Mouse (Mus musculus) small intestine, adult 2 months (tissue): ENCODE results near the gene Trim31. TPM values are rescaled to one million over a fixed set of nuclear protein-coding genes. Genes with fewer than 3 reads are reported as not detected.
"Not testable (repeated sequence)": the region's sequence is repeated elsewhere in the genome, so short reads cannot be mapped to it uniquely, and the experiment has no call there.

ENCODE experiments used
- H3K27ac ChIP-seq: fragments of 200-500 bp; 2 replicates; pipeline ENCODE4 v1.5.1; 2012; ENCODE audit warnings: low read depth, low read length, control low read depth, inconsistent platforms; ENCODE audit not compliant: insufficient read depth
- H3K27me3 ChIP-seq: fragments of 200-500 bp; 2 replicates; pipeline ENCODE4 v1.6.1; 2012; ENCODE audit warnings: mild to moderate bottlenecking, moderate library complexity, low read length, inconsistent platforms; ENCODE audit not compliant: control insufficient read depth, insufficient read depth
- H3K36me3 ChIP-seq: fragments of 200-500 bp; 2 replicates; pipeline ENCODE4 v1.6.1; 2012; ENCODE audit warnings: mild to moderate bottlenecking, low read length, control low read depth, inconsistent platforms; ENCODE audit not compliant: control insufficient read depth, insufficient read depth
- H3K4me1 ChIP-seq: fragments of 200-500 bp; 2 replicates; pipeline ENCODE4 v1.6.1; 2012; ENCODE audit warnings: low read length, inconsistent platforms, mixed read lengths; ENCODE audit not compliant: control insufficient read depth, insufficient read depth, insufficient read length
- H3K4me3 ChIP-seq: fragments of 200-500 bp; 2 replicates; pipeline ENCODE4 v1.5.1; 2012; ENCODE audit warnings: low read depth, mild to moderate bottlenecking, control low read depth, inconsistent platforms, low read length, moderate library complexity
- CTCF ChIP-seq: fragments of 200-500 bp; IDR thresholded peaks from 2 replicates; pipeline ENCODE4 v1.5.1; 2012; ENCODE audit warnings: low read depth, mild to moderate bottlenecking, control low read depth, inconsistent platforms, low read length, moderate library complexity, mixed read lengths; ENCODE audit not compliant: insufficient replicate concordance, insufficient read length; ENCODE audit errors: extremely low read depth
- POLR2A ChIP-seq: fragments of 200-500 bp; IDR thresholded peaks from 2 replicates; pipeline ENCODE4 v1.6.1; 2012; ENCODE audit warnings: low read depth, mild to moderate bottlenecking, control low read depth, inconsistent platforms, low read length, moderate library complexity
- WGBS: fragments of 180-500 bp; shearing (Covaris S2); methylation state at CpG from one replicate; pipeline ENCODE4 v1.1.7; 2018; 5-methylcytosine and 5-hydroxymethylcytosine counted together
- polyA plus RNA-seq: library from polyadenylated mRNA; depleted of rRNA; stranded (reverse); fragments of >200 nt; gene quantifications from 2 replicates; pipeline ENCODE4 v1.2.3, GENCODE M21; 2012

Gene Trim31
- polyA plus RNA-seq, 1 experiment = 57.0 TPM

DNA sequence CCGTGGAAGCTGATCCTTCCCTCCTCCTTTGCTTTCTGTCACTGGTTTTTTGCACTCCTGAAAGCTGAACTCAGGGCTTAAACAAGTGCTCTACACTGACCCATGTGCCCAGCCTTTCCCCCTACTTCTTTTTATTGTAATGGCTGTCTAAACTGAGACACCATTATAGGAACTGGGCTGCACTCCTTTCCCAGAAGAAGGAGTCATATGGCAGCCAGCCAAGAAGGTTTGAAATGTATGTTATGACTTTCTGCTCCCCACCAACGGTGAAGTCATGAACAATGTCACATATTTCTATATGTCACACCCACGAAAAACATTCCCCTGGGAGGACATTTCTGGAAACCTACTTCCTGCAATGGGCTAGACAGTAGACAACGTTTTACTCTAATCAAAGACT is 23.3 kb upstream of the Trim31 start:
- Histone ChIP-seq H3K4me3 (no peak overlapping the region), H3K27ac (no peak overlapping the region), H3K27me3 (no peaks in the 10 kb centered on the region), H3K4me1 (no peaks in the 10 kb centered on the region; the same call in 1 of the 2 replicates), H3K36me3 (no peaks in the 10 kb centered on the region)
- WGBS = 25% methylated on average over 4 of the region's 4 CpGs
- no peak for TF ChIP-seq POLR2A
- TF ChIP-seq CTCF = no peak

DNA sequence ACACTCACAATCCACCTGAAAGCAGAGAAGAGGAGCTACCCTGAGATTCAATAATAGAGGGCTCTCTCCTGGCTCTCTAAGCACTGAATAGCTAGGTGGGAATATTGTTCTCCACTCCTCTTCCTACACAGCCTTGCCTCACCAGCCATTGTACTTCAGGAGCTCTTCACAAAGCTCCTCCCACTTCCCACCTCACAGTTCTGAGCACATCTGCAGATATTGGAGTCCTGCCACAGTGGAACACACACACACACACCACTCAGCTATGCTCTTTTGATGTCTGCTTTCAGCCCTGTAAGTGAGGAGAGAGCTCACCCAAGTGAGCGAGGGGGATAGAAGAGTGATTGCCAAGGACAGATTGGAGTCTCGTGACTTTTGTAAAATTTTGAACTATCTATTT is 14.6 kb upstream of the Trim31 start:
- Histone ChIP-seq H3K27me3 (no peaks in the 10 kb centered on the region), H3K36me3 (peaks cover 9% of the 10 kb centered on the region; the same call in 1 of the 2 replicates), H3K4me1 (peaks cover 11% of the 10 kb centered on the region; the same call in 1 of the 2 replicates), H3K27ac (no peak overlapping the region), H3K4me3 (no peak overlapping the region)
- TF ChIP-seq CTCF (no peak), POLR2A (no peak)
- WGBS = 78% methylated on average over 2 of the region's 2 CpGs

DNA sequence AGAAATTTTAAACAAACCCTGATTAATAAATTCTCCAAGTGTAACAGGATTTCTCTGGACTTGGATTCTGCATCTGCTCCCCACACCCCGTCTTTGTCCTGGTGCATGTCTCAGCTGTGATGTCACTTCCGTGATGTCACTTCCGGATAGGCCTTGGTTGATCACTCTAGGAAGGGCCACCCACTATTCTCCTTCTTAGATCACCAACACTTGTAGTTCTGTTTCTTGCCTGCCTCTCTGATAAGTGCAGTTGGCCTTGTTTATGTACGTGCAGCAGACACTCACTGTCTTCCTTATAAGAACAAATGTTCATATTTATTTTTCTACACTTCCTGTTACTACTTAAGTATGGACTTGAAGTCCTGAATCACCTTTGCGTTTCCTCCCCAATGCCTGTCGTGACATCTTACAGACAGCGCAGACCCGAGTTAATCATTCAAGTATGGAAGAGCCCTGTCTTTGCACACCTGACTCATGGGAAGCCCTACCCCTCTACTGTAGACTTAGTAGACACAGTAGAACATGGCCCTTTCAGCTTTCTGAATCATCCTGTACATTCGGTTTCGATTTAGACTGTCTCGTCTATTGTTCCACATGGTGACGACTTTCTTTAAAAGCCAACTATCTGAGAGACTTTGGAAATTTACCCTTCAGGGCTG is 12.7 kb upstream of the Trim31 start:
- no peak overlapping the region for H3K4me3 ChIP-seq
- peak overlapping the region; percentile 92 for H3K27ac ChIP-seq
- peaks cover 15% of the 10 kb centered on the region; the same call in 1 of the 2 replicates for H3K4me1 ChIP-seq
- WGBS = 45% methylated on average over 12 of the region's 12 CpGs
- TF ChIP-seq POLR2A (no peak), CTCF (no peak)
- peaks cover 9% of the 10 kb centered on the region; the same call in 1 of the 2 replicates for H3K36me3 ChIP-seq
- H3K27me3 ChIP-seq = no peaks in the 10 kb centered on the region

DNA sequence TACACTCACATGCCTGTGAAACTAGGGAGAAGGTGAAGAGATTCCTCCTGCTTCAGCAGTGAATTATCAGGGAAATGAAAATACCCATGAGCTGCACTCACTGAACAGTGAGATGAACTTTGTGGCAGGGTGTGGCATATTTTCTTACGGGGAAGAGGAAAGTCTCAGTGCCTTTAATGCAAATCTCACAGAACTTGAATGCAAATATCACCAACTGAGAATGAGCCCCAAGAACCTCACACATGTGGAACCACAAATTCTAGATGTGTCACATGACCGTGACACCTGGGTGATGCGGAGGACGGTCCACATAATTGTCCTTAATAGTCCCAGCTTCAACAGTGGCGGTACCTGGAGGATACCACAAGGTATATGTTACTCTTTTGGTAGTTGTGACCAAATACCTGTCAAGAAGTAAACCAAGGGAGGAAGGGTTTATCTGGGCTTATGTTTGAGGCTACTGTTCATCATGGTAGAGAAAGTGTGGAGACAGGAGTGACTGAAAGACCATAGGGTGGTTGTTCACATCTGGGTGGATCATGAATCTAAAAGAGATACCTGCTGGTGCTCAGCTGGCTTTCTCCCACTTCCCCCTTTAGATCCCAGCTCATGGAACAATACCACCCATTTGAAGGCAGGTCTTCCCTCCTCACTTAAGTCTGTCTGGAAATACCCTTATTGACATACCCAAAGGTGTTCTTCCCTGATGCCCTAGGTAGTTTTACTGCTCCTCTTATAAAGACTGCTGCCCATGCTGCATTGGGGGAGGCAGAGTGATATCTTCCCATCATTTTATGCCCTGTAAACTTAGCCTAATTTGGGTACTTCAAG is 7.6 kb upstream of the Trim31 start, which contains the start of gene Trim40:
TSS of gene Trim40 (minus strand) at position 51 of the 831 bp plus-strand sequence.
- H3K27ac ChIP-seq = peak within 1 kb of the TSS; percentile 99
- peak within 1 kb of the TSS; percentile 56 for H3K4me3 ChIP-seq
- TF ChIP-seq POLR2A (no peak), CTCF (no peak)
- H3K4me1 ChIP-seq = peaks cover 21% of the 10 kb centered on the region; the same call in 1 of the 2 replicates
- H3K27me3 ChIP-seq = no peaks in the 10 kb centered on the region
- no peaks in the 10 kb centered on the region for H3K36me3 ChIP-seq
- 23% methylated on average over 5 of the region's 5 CpGs for WGBS

DNA sequence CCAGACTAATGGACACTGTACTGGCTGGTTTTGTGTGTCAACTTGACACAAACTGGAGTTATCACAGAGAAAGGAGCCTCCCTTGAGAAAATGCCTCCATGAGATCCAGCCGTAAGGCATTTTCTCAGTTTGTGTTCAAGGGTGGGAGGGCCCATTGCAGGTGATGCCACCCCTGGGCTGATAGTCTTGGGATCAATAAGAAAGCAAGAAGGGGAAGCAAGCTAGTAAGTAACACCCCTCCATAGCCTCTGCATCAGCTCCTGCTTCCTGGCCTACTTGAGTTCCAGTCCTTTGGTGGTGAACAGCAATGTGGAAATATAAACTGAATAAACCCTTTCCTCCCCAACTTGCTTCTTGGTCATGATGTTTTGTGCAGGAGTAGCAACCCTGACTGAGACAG is 6.4 kb upstream of the Trim31 start:
- H3K27ac ChIP-seq = peak overlapping the region; percentile 69
- WGBS = 91% methylated on average over 1 of the region's 1 CpGs
- H3K36me3 ChIP-seq, H3K27me3 ChIP-seq, H3K4me3 ChIP-seq: not testable (repeated sequence)
- H3K4me1 ChIP-seq = peaks cover 18% of the 10 kb centered on the region; the same call in 1 of the 2 replicates

DNA sequence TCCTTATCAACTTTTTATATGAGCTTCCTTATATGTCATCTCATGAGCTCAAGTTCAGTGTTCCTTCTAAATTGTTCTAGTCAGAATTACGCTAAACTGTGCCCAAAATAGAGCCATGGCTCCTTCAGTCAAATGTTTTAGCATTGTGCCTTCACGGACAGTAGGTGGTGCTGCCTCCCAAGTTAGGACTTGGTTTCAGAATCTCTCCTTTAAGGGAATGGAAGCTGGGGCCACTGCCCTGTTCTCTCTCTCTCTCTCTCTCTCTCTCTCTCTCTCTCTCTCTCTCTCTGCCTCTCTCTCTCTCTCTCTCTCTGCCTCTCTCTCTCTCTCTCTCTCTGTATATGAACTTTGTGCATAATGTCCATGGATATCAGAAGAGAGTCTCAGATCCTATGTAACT is 5.6 kb upstream of the Trim31 start:
- Histone ChIP-seq H3K4me3 (no peak overlapping the region), H3K4me1 (peaks cover 17% of the 10 kb centered on the region; the same call in 1 of the 2 replicates), H3K27me3 (no peaks in the 10 kb centered on the region), H3K27ac (peak overlapping the region; percentile 15; the same call in 1 of the 2 replicates), H3K36me3 (no peaks in the 10 kb centered on the region)
- TF ChIP-seq POLR2A = no peak
- peak; percentile 26; the same call in 1 of the 2 replicates for TF ChIP-seq CTCF
- WGBS = under 1% methylated on average over 2 of the region's 2 CpGs

DNA sequence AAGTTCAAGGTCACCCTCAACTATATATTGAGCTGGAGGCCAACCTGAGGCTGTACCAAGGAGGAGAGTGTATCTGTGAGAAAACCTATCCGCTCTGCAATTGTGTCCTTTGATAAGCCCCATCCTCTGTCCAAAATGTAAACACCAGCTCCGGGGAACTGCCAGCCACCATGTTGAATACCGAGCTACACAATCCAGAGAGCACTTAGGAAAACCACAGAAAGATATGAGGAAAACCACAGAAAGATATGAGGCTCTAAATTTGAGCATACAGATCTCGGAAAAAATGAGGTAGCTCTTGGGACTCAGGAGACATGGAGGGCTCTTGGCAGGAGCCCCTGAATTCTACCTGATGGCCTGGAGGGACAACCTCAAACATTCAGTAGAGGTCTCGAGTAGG is 4.5 kb upstream of the Trim31 start:
- Histone ChIP-seq H3K36me3 (no peaks in the 10 kb centered on the region), H3K4me1 (peaks cover 17% of the 10 kb centered on the region; the same call in 1 of the 2 replicates), H3K27me3 (no peaks in the 10 kb centered on the region), H3K4me3 (no peak overlapping the region), H3K27ac (peak overlapping the region; percentile 82)
- WGBS = 50% methylated on average over 5 of the region's 5 CpGs
- TF ChIP-seq CTCF = no peak
- no peak for TF ChIP-seq POLR2A
